Mouse (Mus musculus): ENCODE measurements around the gene Haus2.
A peak's percentile ranks its signal among the peaks of the same experiment; 100 is the strongest.
"Not testable (repeated sequence)": the region's sequence is repeated elsewhere in the genome, so short reads cannot be mapped to it uniquely, and the experiment has no call there.

Haus2 gene

GRCm38 (mm10) chr2:120608830-120609723 lies at the start of gene Haus2, which contains the start of gene Lrrc57:
Haus2 (plus strand) TSS chr2:120609383.
Lrrc57 (minus strand) TSS chr2:120609520.
- DNase-seq, result peak; percentile 93

- DNase-seq, result no peak
Measured at GRCm38 (mm10) chr2:120561524-120561923, 47.7 kb upstream of the Haus2 start.

- DNase-seq, result no peak
Measured at GRCm38 (mm10) chr2:120562859-120563234, 46.3 kb upstream of the Haus2 start.

- DNase-seq, result peak; percentile 86
Measured at GRCm38 (mm10) chr2:120563235-120563990, 45.8 kb upstream of the Haus2 start, which contains the start of gene Zfp106. Zfp106 (minus strand) TSS chr2:120563843.

DNA sequence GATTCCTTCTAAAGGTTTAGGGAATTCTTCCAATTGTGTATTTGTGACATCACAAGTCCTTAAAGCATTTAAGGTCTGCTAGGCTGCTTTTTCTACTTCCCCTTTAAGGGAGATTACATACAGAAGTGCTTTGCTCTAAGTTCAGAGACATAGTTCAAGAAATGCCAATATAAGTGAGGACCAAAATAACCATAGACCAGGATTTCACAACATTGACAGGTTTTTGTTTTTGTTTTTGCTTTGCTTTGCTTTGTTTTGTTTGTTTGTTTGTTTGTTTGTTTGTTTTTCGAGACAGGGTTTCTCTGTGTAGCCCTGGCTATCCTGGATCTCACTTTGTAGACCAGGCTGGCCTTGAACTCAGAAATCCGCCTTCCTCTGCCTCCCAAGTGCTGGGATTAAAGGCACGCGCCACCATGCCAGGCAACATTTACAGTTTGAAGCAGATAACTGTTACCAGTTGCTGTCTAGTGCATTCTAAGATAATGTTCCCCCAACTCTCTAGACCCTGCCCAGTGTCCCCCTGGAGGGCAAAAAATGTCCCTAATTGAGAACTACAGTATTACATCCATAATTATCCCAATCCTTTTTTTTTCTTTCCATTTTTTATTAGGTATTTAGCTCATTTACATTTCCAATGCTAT lies 44.5 kb upstream of the Haus2 start:
- DNase-seq, result not testable (repeated sequence)

DNA sequence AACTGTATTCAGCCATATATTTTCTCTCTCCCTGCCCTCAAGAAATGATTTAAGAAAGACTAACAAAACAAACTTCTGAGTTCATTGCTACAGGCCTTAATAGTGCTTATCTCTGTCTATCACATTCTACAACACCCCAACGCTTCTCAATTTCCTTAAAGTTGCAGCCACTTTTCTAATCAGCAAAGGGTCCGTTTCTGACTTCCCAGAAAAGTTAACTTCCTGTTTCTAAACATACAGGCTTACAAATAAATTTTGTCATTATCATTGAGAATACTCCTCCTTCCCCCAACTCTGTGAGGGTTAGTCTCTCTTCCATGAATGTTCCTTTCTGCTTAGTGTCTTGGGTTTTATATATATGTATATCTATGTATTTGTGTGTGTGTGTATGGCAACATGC lies 43.8 kb upstream of the Haus2 start:
- DNase-seq, result no peak

DNA sequence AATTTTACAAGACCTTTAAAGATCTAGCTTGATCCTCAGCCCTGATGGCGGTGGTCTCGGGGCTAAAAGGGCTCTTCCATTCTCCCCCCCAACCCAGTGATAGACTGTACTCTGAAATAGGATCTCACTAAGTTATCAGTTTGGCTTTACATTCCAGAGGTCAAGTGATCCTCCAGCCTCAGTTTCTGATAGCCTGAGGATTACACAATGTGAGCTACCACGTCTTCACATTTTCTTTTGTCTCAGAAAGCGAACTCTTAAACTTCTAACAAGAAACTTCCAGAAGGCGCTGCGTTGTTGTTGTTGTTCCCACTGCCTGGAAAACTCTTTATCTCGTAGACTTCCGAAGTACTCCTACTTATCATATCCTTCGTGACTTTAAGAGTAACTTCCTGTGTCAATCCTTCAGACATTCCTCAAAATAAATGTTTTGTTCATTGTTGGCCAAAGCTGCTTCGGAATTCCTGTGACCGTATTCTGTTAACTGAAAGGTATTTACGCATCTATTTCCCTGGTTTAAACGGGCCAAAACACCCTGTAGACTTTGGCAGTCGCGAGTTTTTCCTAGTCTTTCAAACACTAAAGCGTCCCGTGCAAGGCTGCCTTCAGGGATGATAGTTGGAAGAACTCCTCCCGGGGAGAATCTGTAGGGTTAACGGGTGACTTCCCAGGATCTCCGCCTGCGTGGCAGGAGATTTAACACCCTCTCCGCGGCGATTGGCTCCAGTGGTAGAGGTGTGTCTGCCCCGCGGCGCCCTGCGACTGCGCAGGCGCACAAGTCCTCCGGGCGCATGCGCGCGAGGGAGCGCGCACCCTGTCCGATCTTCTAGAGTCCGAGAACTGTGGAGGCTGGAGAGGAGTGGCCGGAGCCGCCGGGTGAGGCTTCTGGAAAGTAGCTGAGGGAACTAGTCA lies 42.0 kb upstream of the Haus2 start, which contains the start of gene Snap23:
Snap23 (plus strand) TSS at position 786 of the 912 bp plus-strand sequence.
- DNase-seq, result peak; percentile 93

GRCm38 (mm10) chr2:120567798-120568320 lies 41.3 kb upstream of the Haus2 start:
- no peak for DNase-seq

DNA sequence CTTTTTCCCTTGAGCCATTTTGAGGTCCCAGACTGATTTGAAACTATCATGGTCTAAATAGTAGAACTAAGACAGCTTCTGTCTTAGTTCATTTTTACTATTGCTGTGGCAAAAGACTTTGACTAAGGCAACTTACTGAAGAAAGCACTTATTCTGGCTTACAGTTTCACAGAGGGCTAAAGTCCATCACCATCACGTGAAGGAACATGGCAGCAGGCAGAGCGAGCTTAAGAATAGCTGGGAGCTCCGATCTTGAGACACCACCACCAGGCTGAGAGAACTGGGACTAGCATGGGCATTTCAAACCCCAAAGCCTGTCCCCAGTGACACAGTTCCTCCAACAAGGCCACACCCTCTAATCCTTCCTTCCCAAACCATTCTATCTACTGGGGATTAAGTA lies 38.1 kb upstream of the Haus2 start:
- DNase-seq, result no peak

DNA sequence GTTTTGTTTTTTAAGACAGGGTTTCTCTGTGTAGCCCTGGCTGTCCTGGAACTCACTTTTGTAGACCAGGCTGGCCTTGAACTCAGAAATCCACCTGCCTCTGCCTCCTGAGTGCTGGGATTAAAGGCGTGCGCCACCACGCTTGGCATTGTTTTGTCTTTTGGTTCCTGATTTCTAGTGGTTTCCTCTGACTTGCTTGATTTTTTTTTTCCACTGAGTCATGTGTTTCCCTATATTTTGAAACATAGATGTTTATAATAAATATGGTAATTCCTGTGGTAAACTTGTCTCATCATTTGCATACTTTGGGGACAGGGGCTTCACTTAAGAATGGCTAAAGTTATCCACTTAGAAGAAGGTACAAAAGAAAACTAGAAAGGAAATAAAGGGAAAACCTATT lies 37.0 kb upstream of the Haus2 start:
- DNase-seq, result not testable (repeated sequence)

DNA sequence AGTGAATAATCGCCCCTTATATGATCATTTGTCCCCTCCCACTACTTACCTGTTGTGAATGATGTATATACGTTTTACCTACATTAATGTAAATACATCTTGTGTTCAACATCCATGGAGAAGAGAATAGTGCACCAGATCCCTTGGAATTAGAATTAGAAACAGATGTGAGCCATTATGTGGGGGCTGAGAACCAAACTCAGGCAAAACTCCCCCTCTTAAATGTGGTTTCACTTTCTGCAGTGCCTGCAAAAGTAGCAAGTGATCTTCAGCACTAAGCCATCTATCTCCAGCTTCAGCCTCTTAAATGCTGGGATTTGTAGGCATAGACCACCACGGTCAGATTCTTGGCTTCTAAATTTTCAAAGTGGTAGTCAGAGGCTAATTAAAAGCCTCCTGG lies 34.1 kb upstream of the Haus2 start:
- no peak for DNase-seq

DNA sequence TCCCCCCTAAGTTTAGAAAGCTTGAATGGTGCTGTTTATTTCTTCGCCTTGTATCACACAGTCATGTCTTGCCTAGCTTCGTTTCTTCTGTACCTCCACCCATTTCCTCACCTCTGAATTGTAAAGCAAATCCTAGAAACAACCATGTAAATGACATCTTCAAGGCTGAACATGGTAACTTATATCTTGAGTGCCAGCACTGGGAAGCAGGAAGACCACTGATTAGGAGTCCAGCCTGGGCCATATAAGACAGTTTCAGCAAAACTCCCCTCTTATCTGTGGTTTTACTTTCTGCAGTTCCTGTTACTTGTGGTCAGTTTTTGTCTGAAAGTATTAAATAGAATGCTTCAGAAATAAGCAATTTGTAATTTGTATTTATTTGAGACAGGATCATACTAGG lies 33.2 kb upstream of the Haus2 start:
- no peak for DNase-seq

GRCm38 (mm10) chr2:120577799-120578198 lies 31.4 kb upstream of the Haus2 start:
- no peak for DNase-seq

DNA sequence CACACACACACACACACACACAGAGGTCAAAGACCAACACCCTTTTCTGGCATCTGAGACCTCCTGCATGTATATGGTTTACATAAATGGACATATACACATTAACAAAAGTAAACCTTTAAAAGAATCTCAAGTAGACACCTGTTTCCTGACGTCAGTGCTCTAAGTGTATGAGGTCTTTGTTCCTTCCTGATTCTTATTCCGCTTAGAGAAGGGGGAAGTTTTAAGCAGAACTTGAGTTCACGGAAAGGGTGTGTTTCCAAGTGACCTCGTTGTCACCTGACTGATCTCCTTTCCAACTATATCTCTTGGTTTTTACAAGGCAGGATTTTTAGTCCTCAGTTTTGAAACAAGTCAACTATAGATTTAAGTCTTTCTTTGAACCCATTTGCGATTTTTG lies 30.9 kb upstream of the Haus2 start:
- DNase-seq, result no peak

DNA sequence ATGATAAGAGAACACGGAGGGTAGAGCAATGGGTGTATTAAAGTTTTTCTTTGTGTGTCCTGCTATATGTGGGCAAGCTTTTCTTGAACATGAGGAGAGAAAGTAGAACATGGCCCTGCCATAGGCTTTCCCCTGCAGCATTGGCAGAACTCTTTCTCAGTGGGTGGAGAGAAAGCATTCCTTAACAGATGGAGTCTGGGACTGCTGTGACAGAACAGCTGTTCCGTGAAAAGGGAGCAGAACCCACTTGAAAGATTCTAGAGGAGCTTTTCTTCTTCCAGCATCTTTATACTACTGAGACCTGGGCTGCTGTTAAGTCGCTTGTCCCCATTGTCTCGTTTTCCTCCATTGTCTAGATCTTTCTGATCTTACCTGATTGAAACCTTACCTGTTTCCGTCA lies 19.4 kb upstream of the Haus2 start:
- DNase-seq, result no peak

- no peak for DNase-seq
Measured at GRCm38 (mm10) chr2:120592227-120592626, 17.0 kb upstream of the Haus2 start.

- no peak for DNase-seq
Measured at GRCm38 (mm10) chr2:120597734-120598133, 11.4 kb upstream of the Haus2 start.

DNA sequence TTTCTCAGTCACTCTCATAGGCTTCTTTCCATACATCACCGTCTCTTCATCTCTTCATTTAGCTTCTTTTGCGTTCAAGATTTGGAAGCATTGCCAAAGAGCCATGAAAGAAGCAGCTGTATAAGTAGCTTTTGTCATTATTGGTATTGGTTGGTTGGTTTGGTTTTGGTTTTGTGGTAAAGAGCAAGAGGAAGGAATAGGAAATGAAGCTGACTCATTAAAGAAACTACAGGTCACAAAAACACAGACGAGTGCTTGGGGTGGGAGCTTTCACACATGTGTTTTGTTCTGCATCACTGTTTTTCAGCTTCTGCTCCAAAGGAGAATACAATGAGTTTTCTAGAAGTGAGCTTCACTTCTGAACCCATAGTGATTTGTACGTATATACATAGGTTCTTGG lies 9.7 kb upstream of the Haus2 start:
- DNase-seq, result no peak

GRCm38 (mm10) chr2:120606021-120606690 lies 3.0 kb upstream of the Haus2 start:
- no peak for DNase-seq

GRCm38 (mm10) chr2:120616279-120617163 lies 7.3 kb downstream of the Haus2 start:
- no peak for DNase-seq
